Mouse (Mus musculus) neural tube, embryonic 14.5 days (tissue): ENCODE data around the gene Ptprr. TPM values are rescaled to one million over a fixed set of nuclear protein-coding genes. Genes with fewer than 3 reads are reported as not detected.

Source experiments
- ATAC-seq: fragments of 200-750 bp; cut with Nextera tagmentation; 2 replicates; pipeline ENCODE4 v1.8.0; 2017; ENCODE audit warnings: low read depth, mild to moderate bottlenecking, moderate TSS enrichment, moderate library complexity
- H3K27ac ChIP-seq: fragments of 300-500 bp; sonication (generic); 2 replicates; pipeline ENCODE4 v1.5.1; 2014; ENCODE audit warnings: low read depth, mild to moderate bottlenecking, control low read depth, low read length, moderate library complexity, mixed read lengths
- H3K27me3 ChIP-seq: fragments of 300-500 bp; sonication (generic); 2 replicates; pipeline ENCODE4 v1.6.1; 2014; ENCODE audit warnings: low read length; ENCODE audit not compliant: control insufficient read depth, insufficient read depth
- H3K36me3 ChIP-seq: fragments of 300-500 bp; sonication (generic); 2 replicates; pipeline ENCODE4 v1.6.1; 2014; ENCODE audit warnings: low read length, mixed read lengths; ENCODE audit not compliant: control insufficient read depth, insufficient read depth
- H3K4me1 ChIP-seq: fragments of 300-500 bp; sonication (generic); 2 replicates; pipeline ENCODE4 v1.6.1; 2014; ENCODE audit warnings: low read length; ENCODE audit not compliant: control insufficient read depth, insufficient read depth
- H3K4me2 ChIP-seq: fragments of 300-500 bp; sonication (generic); 2 replicates; pipeline ENCODE4 v1.6.1; 2014; ENCODE audit warnings: mild to moderate bottlenecking, low read depth, low read length, control low read depth
- H3K4me3 ChIP-seq: fragments of 300-500 bp; sonication (generic); 2 replicates; pipeline ENCODE4 v1.5.1; 2014; ENCODE audit warnings: low read depth, low read length, control low read depth, mixed read lengths
- H3K9ac ChIP-seq: fragments of 300-500 bp; sonication (generic); replicated peaks from 2 replicates; pipeline ENCODE4 v1.6.1; 2014; ENCODE audit warnings: low read depth, mild to moderate bottlenecking, control low read depth, low read length, mixed read lengths
- H3K9me3 ChIP-seq: fragments of 300-500 bp; sonication (generic); 2 replicates; pipeline ENCODE4 v1.6.1; 2016; ENCODE audit warnings: low read length; ENCODE audit not compliant: control insufficient read depth
- WGBS: fragments of 180-500 bp; shearing (Covaris S2); extraction: QIAGEN DNeasy Blood & Tissue Kit; methylation state at CpG from one replicate; pipeline ENCODE4 v1.1.7; 2014; 5-methylcytosine and 5-hydroxymethylcytosine counted together
- polyA plus RNA-seq: library from polyadenylated mRNA; unstranded; fragments of >200 nt; fragmentation: Nextera tagmentation; extraction: Ambion mirVana; gene quantifications from 2 replicates; pipeline ENCODE4 v1.2.1, GENCODE M21; 2014

Ptprr gene
- polyA plus RNA-seq, 1 experiment from 2014 or later, result 30.4 TPM

DNA sequence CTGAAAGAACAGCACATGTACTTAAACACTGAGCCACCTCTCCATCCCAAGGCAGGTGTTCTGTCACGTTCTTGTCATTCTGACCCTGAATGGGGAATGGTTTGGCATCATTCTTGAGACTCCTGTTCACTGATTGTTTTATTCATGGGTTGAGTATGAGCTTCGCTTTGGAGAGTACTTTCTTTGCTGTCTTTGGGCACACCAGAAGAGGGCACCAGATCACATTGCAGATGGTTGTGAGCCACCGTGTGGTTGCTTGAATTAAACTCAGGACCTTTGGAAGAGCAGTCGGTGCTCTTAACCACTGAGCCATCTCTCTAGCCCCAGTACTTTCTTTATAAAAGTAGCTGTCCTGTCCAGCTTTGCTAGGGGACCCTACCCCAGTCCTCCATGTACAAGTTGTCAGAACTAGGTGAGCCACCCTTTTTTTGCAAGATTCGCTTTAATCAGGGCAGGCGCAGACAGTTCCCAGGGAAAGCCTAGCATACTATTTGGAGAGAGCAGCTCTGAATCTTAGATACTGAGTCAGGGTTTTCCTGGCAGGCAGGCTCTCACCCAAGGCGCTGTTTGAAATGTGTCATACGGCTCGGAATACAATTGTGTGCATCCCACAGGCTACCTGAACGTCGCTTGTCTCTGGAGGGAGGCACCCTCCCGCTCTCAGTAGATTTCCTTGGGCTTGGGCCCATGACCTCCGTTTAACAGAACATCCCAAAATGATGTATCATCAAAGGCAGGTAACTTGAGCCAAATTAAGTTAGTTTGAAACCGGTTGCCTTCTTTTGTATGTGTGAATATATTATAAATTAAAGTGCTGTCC is 178.8 kb downstream of the Ptprr start:
- H3K4me3 ChIP-seq, result no peak overlapping the region
- no peak overlapping the region for H3K9ac ChIP-seq
- H3K27ac ChIP-seq, result no peak overlapping the region
- ATAC-seq, result peak; percentile 23; the same call in 1 of the 2 replicates
- H3K36me3 ChIP-seq, result no peaks in the 10 kb centered on the region
- H3K4me1 ChIP-seq, result no peaks in the 10 kb centered on the region
- 20% methylated on average over 14 of the region's 14 CpGs for WGBS
- H3K27me3 ChIP-seq, result no peaks in the 10 kb centered on the region
- peak overlapping the region; percentile 19; the same call in 1 of the 2 replicates for H3K4me2 ChIP-seq
- no peaks in the 10 kb centered on the region for H3K9me3 ChIP-seq

- peak overlapping the region; percentile 19; the same call in 1 of the 2 replicates for H3K4me2 ChIP-seq
- no peak overlapping the region for H3K4me3 ChIP-seq
- H3K9ac ChIP-seq, result no peak overlapping the region
- ATAC-seq, result no peak; the same call in 1 of the 2 replicates
- H3K9me3 ChIP-seq, result no peaks in the 10 kb centered on the region
- no peaks in the 10 kb centered on the region for H3K36me3 ChIP-seq
- WGBS, result 21% methylated on average over 4 of the region's 4 CpGs
- H3K27ac ChIP-seq, result no peak overlapping the region
- no peaks in the 10 kb centered on the region for H3K4me1 ChIP-seq
- H3K27me3 ChIP-seq, result no peaks in the 10 kb centered on the region
Measured at GRCm38 (mm10) chr10:116197416-116197939, 179.5 kb downstream of the Ptprr start.

- Histone ChIP-seq H3K9me3 (no peaks in the 10 kb centered on the region), H3K27me3 (no peaks in the 10 kb centered on the region), H3K9ac (no peak overlapping the region), H3K4me3 (no peak overlapping the region), H3K4me1 (no peaks in the 10 kb centered on the region), H3K36me3 (no peaks in the 10 kb centered on the region), H3K4me2 (no peak overlapping the region), H3K27ac (no peak overlapping the region)
- 24% methylated on average over 5 of the region's 5 CpGs for WGBS
- ATAC-seq, result no peak
Measured at GRCm38 (mm10) chr10:116199035-116199434, 181.0 kb downstream of the Ptprr start.

DNA sequence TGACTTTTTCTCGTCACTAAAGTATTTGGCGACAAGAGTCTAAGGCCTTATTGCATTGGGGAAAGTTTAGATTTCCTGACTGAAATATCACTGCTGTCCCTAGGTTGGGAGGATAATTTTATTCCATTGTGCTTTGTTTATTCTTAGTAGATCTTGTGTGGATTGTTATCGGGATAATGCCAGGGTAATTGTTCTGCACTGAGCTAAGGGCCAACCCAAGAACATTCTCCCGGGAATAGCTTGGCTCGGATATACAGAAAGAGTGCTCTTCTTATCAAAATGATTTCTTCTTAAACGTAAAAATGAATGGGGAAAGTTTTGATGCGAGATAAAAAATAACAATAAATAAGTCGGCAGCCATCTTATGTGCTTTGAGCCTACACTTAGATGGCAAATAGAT is 183.5 kb downstream of the Ptprr start:
- ATAC-seq, result no peak
- Histone ChIP-seq H3K4me1 (no peaks in the 10 kb centered on the region), H3K4me2 (no peak overlapping the region), H3K4me3 (no peak overlapping the region), H3K36me3 (no peaks in the 10 kb centered on the region), H3K9ac (no peak overlapping the region), H3K27ac (no peak overlapping the region), H3K9me3 (no peaks in the 10 kb centered on the region), H3K27me3 (no peaks in the 10 kb centered on the region)
- 90% methylated on average over 8 of the region's 8 CpGs for WGBS

DNA sequence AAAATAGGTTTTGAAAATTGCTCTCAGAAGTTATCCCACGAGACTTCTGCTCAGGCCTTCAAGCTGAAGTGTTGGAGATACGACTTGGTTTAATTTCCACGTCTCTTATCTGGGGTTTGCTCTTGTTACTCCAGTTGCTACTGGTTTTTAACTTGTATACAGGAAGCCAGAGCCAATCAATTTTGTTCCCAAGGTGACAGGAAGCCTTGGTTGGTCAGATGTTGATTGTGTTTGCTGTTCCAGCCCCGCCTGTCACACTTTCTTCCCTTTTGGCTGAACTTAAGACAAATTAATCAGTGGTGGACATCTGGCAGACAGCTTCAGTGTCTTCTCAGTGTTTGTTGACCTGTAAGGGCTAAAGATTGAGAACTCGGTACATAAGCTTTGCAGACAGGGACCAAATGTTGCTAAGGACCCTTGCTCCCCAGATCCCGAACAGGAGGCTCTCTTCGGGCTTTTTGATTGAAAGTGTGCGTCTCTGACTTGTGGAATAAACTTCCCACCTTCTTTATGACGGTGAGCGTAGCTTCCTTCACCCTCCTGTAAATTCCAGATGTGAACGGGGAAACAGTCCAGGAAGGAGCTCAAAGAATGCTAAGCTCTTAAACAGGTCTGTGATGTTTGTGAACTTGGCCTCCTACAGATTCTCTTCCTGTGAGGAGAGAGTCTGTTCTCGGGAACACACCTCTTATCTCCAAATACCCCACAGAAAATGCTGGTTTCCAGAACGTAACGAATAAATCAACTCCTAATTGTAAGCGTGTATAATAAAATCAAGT is 187.8 kb downstream of the Ptprr start:
- H3K4me1 ChIP-seq, result no peaks in the 10 kb centered on the region

GRCm38 (mm10) chr10:116206449-116206848 is 188.4 kb downstream of the Ptprr start:
- WGBS, result 81% methylated on average over 11 of the region's 11 CpGs
- no peak overlapping the region for H3K4me2 ChIP-seq
- H3K4me3 ChIP-seq, result no peak overlapping the region
- H3K36me3 ChIP-seq, result no peaks in the 10 kb centered on the region
- no peak overlapping the region for H3K27ac ChIP-seq
- no peak overlapping the region for H3K9ac ChIP-seq
- H3K9me3 ChIP-seq, result no peaks in the 10 kb centered on the region
- no peak for ATAC-seq
- H3K27me3 ChIP-seq, result no peaks in the 10 kb centered on the region
- H3K4me1 ChIP-seq, result no peaks in the 10 kb centered on the region

More for the DNA sequence above, 187.8 kb downstream of the Ptprr start:
- Histone ChIP-seq H3K9ac (no peak overlapping the region), H3K4me3 (no peak overlapping the region), H3K36me3 (no peaks in the 10 kb centered on the region), H3K27ac (no peak overlapping the region), H3K27me3 (no peaks in the 10 kb centered on the region), H3K9me3 (no peaks in the 10 kb centered on the region), H3K4me2 (no peak overlapping the region)
- ATAC-seq, result no peak
- WGBS, result 69% methylated on average over 15 of the region's 15 CpGs

- H3K27ac ChIP-seq, result no peak overlapping the region
- peak overlapping the region; percentile 37; the same call in 1 of the 2 replicates for H3K9ac ChIP-seq
- peak; percentile 38; the same call in 1 of the 2 replicates for ATAC-seq
- H3K27me3 ChIP-seq, result no peaks in the 10 kb centered on the region
- H3K36me3 ChIP-seq, result no peaks in the 10 kb centered on the region
- H3K9me3 ChIP-seq, result no peaks in the 10 kb centered on the region
- H3K4me2 ChIP-seq, result peak overlapping the region; percentile 23; the same call in 1 of the 2 replicates
- H3K4me3 ChIP-seq, result no peak overlapping the region
- 23% methylated on average over 9 of the region's 9 CpGs for WGBS
- no peaks in the 10 kb centered on the region for H3K4me1 ChIP-seq
Measured at GRCm38 (mm10) chr10:116207987-116208726, 190.1 kb downstream of the Ptprr start.

- H3K27me3 ChIP-seq, result no peaks in the 10 kb centered on the region
- H3K9ac ChIP-seq, result peak overlapping the region; percentile 37; the same call in 1 of the 2 replicates
- no peak overlapping the region for H3K27ac ChIP-seq
- no peaks in the 10 kb centered on the region for H3K36me3 ChIP-seq
- ATAC-seq, result no peak
- WGBS, result 54% methylated on average over 9 of the region's 9 CpGs
- no peak overlapping the region for H3K4me3 ChIP-seq
- H3K9me3 ChIP-seq, result no peaks in the 10 kb centered on the region
- H3K4me2 ChIP-seq, result no peak overlapping the region
- no peaks in the 10 kb centered on the region for H3K4me1 ChIP-seq
Measured at GRCm38 (mm10) chr10:116208727-116209115, 190.7 kb downstream of the Ptprr start.
